Mouse (Mus musculus) adrenal gland, postnatal 36 days (tissue): ENCODE measurements around the gene Otol1. TPM values are rescaled to one million over a fixed set of nuclear protein-coding genes. Genes with fewer than 3 reads are reported as not detected.

ENCODE experiments used
- DNase-seq, 2 experiments: peaks; one replicate each; pipeline ENCODE4 v3.0.0; 2021; ENCODE audit warnings: mixed read lengths in 1 of 2
- long read RNA-seq, 2 experiments: library from polyadenylated mRNA; stranded (forward); transcript quantifications; one replicate each; pipeline ENCODE4 v2.0.0; 2021; ENCODE audit warnings: borderline sequencing depth in 2 of 2
- total RNA-seq, 2 experiments: library from RNA; stranded (reverse); gene quantifications; 2 replicates each; pipeline ENCODE4 v1.2.3; 2021

Otol1 gene
- not detected for total RNA-seq
- long read RNA-seq, experiment 1: 0 reads
- long read RNA-seq, experiment 2: 0 reads

- DNase-seq: no peak
Observed at GRCm38 (mm10) chr3:70007313-70007712, at the start of gene Otol1. Gene Otol1 (plus strand): TSS chr3:70007613.

GRCm38 (mm10) chr3:69962187-69962586 lies 45.2 kb upstream of the Otol1 start:
- DNase-seq: peak; percentile 42 to 60

- DNase-seq: no peak
Observed at GRCm38 (mm10) chr3:69971482-69972097, 35.8 kb upstream of the Otol1 start.

GRCm38 (mm10) chr3:69978092-69978491 lies 29.3 kb upstream of the Otol1 start:
- no peak for DNase-seq

- no peak for DNase-seq
Observed at GRCm38 (mm10) chr3:69993806-69994205, 13.6 kb upstream of the Otol1 start.

GRCm38 (mm10) chr3:70001540-70001939 lies 5.9 kb upstream of the Otol1 start:
- DNase-seq: peak in 1 of 2 experiments; percentile 12

GRCm38 (mm10) chr3:70003126-70003764 lies 4.2 kb upstream of the Otol1 start:
- no peak for DNase-seq

GRCm38 (mm10) chr3:70003955-70004354 lies 3.5 kb upstream of the Otol1 start:
- peak in 1 of 2 experiments; percentile 8 for DNase-seq

- DNase-seq: no peak
Observed at GRCm38 (mm10) chr3:70004379-70004778, 3.0 kb upstream of the Otol1 start.

- DNase-seq: no peak
Observed at GRCm38 (mm10) chr3:70012641-70013040, 5.2 kb downstream of the Otol1 start.

GRCm38 (mm10) chr3:70026605-70027004 lies 19.2 kb downstream of the Otol1 start:
- no peak for DNase-seq

GRCm38 (mm10) chr3:70029260-70029659 lies 21.8 kb downstream of the Otol1 start:
- DNase-seq: no peak

GRCm38 (mm10) chr3:70035593-70035992 lies 28.2 kb downstream of the Otol1 start:
- no peak for DNase-seq

Other genes with a start within 250 kb of the Otol1 start
- not detected for gene Sptssb, start 147.7 kb upstream of the Otol1 start, total RNA-seq